Mouse (Mus musculus): ENCODE results near the gene Ptprn2. TPM values are rescaled to one million over a fixed set of nuclear protein-coding genes. Genes with fewer than 3 reads are reported as not detected.
A peak's percentile ranks its signal among the peaks of the same experiment; 100 is the strongest.

The Ptprn2 gene
- polyA plus RNA-seq, 1 experiment from 2014 or later, result 0.79 TPM

DNA sequence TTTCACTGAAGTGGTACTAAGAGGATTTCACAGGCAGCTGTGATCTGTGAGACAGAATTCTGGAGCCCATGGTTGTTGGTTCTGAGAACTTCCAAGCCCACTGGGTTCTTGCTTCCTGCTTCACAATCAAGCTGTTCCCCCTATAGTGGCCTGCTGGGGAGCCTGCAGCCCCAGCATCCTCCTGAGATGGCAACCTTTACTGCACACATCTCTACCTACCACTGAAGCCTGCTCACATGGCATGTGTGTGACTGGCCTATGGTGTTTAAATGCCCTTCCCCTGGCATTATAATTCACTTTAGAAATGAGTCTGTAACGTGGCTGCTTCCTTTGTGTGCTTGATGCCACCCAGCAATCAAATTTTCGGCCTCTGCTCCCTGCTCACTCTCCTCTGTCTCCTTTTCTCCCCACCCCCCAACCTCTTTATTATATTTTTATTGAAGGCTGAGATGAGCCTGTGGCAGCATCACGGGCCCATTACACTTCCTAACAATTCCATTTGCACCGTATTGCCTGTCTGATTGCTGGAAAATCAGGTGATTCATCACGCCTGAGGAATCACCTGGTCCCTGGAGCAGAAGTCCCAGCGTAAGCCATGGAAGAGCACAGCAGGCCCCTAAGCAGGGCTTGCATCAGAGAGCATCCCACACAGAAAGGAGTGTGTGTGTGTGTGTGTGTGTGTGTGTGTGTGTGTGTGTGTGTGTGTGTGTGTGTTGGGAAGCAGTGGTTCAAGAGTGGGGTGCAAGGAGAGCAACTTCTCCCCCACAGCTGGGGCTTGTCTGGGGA lies 402.2 kb downstream of the Ptprn2 start:
- H3K4me1 ChIP-seq (ENCODE audit: control insufficient read depth, insufficient read depth, low read length), result no peaks in the 10 kb centered on the region
- no peaks in the 10 kb centered on the region for H3K27me3 ChIP-seq (ENCODE audit: control insufficient read depth, insufficient read depth, low read length)
- WGBS, result 76% methylated on average over 6 of the region's 6 CpGs
- no peak overlapping the region for H3K4me2 ChIP-seq (ENCODE audit: low read depth, low read length)
- DNase-seq (ENCODE audit: low spot score) (no peak), ATAC-seq (replicated peaks; ENCODE audit: insufficient number of reproducible peaks, low FRiP score, low TSS enrichment, low read depth) (no peak)
- no peak overlapping the region for H3K4me3 ChIP-seq (ENCODE audit: low read depth, low read length)
- H3K27ac ChIP-seq (replicated peaks; ENCODE audit: low read depth, low read length), result no peak overlapping the region
- no peak overlapping the region for H3K9ac ChIP-seq (replicated peaks; ENCODE audit: low read length)
- H3K9me3 ChIP-seq (replicated peaks; ENCODE audit: control insufficient read depth, low read length), result no peaks in the 10 kb centered on the region
- H3K36me3 ChIP-seq (replicated peaks; ENCODE audit: control insufficient read depth, insufficient read depth, low read depth, low read length), result no peaks in the 10 kb centered on the region

DNA sequence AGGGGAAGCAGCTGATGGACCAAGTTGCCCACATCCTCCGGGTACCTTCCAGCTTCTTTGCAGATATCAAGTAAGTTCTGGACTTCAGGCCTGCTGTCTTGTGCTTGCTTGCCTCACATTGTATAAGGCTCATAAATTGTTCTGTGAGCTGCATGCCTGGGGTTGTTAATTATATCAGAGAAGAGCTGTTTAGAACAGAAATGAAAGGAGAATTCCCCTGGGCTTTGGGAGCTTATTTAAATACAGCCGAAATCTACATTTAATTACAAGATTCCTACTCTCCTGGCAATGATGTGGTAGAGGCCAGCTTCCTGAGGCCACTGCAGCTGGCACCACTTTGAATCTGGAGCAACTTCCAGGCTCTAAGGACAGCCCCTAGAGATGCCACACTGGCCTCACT lies 403.3 kb downstream of the Ptprn2 start:
- DNase-seq (ENCODE audit: low spot score) (no peak), ATAC-seq (replicated peaks; ENCODE audit: insufficient number of reproducible peaks, low FRiP score, low TSS enrichment, low read depth) (no peak)
- H3K9me3 ChIP-seq (replicated peaks; ENCODE audit: control insufficient read depth, low read length), result no peaks in the 10 kb centered on the region
- no peak overlapping the region for H3K4me3 ChIP-seq (ENCODE audit: low read depth, low read length)
- no peaks in the 10 kb centered on the region for H3K4me1 ChIP-seq (ENCODE audit: control insufficient read depth, insufficient read depth, low read length)
- no peak overlapping the region for H3K4me2 ChIP-seq (ENCODE audit: low read depth, low read length)
- WGBS, result 76% methylated on average over 2 of the region's 2 CpGs
- no peak overlapping the region for H3K9ac ChIP-seq (replicated peaks; ENCODE audit: low read length)
- H3K27ac ChIP-seq (replicated peaks; ENCODE audit: low read depth, low read length), result no peak overlapping the region
- H3K36me3 ChIP-seq (replicated peaks; ENCODE audit: control insufficient read depth, insufficient read depth, low read depth, low read length), result no peaks in the 10 kb centered on the region
- H3K27me3 ChIP-seq (ENCODE audit: control insufficient read depth, insufficient read depth, low read length), result no peaks in the 10 kb centered on the region

DNA sequence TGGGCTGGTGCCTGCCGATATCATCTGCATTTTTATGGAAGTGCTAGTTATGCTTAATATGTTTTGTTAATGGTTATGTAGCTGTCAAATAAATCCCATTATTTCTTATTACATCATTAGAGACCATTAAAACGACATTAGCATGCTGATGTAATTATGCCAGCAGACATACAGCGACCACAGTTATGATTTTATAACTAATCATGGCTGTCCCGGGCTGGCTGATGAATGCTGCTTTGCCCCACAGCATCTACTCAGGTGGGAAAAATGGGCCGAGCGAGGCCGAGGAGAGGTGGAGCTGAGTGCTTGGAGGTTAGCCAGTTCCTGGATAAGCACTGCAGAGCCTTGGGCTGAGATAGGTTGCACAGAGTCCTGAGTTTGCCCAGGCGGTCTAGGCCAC lies 407.1 kb downstream of the Ptprn2 start:
- Histone ChIP-seq H3K36me3 (replicated peaks; ENCODE audit: control insufficient read depth, insufficient read depth, low read depth, low read length) (no peaks in the 10 kb centered on the region), H3K27ac (replicated peaks; ENCODE audit: low read depth, low read length) (no peak overlapping the region), H3K9ac (replicated peaks; ENCODE audit: low read length) (no peak overlapping the region), H3K4me3 (ENCODE audit: low read depth, low read length) (no peak overlapping the region), H3K27me3 (ENCODE audit: control insufficient read depth, insufficient read depth, low read length) (no peaks in the 10 kb centered on the region), H3K9me3 (replicated peaks; ENCODE audit: control insufficient read depth, low read length) (no peaks in the 10 kb centered on the region), H3K4me2 (ENCODE audit: low read depth, low read length) (no peak overlapping the region), H3K4me1 (ENCODE audit: control insufficient read depth, insufficient read depth, low read length) (no peaks in the 10 kb centered on the region)
- WGBS, result 89% methylated on average over 8 of the region's 8 CpGs
- DNase-seq (ENCODE audit: low spot score), result no peak
- ATAC-seq (replicated peaks; ENCODE audit: insufficient number of reproducible peaks, low FRiP score, low TSS enrichment, low read depth), result no peak

DNA sequence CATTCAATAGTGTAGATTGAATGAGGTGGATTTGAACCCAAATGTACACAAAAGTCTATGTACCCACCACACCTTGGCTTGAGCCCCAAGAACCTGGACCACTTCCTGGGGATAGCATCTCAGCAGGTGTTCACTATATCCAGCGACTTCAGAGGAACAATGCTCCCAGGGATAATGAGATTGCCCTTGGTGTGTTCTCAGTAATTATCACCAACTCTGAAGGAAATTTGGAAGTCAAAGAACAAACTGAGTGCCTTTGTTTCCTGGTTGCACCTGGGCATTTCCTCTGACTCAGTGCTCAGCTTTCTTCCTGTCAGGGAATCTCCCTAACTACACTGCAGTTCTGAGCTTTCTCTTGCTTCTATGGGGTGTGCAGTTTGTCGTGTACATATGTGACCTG lies 411.1 kb downstream of the Ptprn2 start:
- no peaks in the 10 kb centered on the region for H3K36me3 ChIP-seq (replicated peaks; ENCODE audit: control insufficient read depth, insufficient read depth, low read depth, low read length)
- no peaks in the 10 kb centered on the region for H3K4me1 ChIP-seq (ENCODE audit: control insufficient read depth, insufficient read depth, low read length)
- 59% methylated on average over 2 of the region's 2 CpGs for WGBS
- DNase-seq (ENCODE audit: low spot score), result no peak
- ATAC-seq (replicated peaks; ENCODE audit: insufficient number of reproducible peaks, low FRiP score, low TSS enrichment, low read depth), result no peak
- no peak overlapping the region for H3K4me3 ChIP-seq (ENCODE audit: low read depth, low read length)
- H3K27ac ChIP-seq (replicated peaks; ENCODE audit: low read depth, low read length), result no peak overlapping the region
- no peaks in the 10 kb centered on the region for H3K27me3 ChIP-seq (ENCODE audit: control insufficient read depth, insufficient read depth, low read length)
- no peak overlapping the region for H3K4me2 ChIP-seq (ENCODE audit: low read depth, low read length)
- no peaks in the 10 kb centered on the region for H3K9me3 ChIP-seq (replicated peaks; ENCODE audit: control insufficient read depth, low read length)
- no peak overlapping the region for H3K9ac ChIP-seq (replicated peaks; ENCODE audit: low read length)

DNA sequence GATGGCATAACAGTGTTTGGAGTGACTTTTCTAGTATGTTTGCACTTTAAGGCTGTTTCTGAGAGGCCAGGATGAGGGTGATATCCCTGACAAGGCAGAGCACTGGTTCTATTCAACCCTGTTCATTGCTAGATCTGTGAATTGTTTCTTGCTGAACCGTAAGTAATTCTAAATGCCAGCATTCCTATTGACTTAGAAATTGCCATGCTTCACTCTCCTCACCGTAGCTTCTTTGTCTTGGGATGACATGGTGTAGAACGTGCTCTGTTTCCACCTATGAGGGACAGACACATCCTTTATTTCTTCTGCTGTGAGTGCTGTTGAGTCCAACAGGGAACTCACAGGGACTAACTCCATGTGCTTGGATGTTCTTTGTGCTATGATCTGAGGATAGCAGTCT lies 416.3 kb downstream of the Ptprn2 start:
- no peaks in the 10 kb centered on the region for H3K4me1 ChIP-seq (ENCODE audit: control insufficient read depth, insufficient read depth, low read length)
- 73% methylated on average over 3 of the region's 3 CpGs for WGBS
- H3K4me2 ChIP-seq (ENCODE audit: low read depth, low read length), result no peak overlapping the region
- no peaks in the 10 kb centered on the region for H3K9me3 ChIP-seq (replicated peaks; ENCODE audit: control insufficient read depth, low read length)
- no peak overlapping the region for H3K27ac ChIP-seq (replicated peaks; ENCODE audit: low read depth, low read length)
- no peak for ATAC-seq (replicated peaks; ENCODE audit: insufficient number of reproducible peaks, low FRiP score, low TSS enrichment, low read depth)
- no peak overlapping the region for H3K4me3 ChIP-seq (ENCODE audit: low read depth, low read length)
- no peaks in the 10 kb centered on the region for H3K36me3 ChIP-seq (replicated peaks; ENCODE audit: control insufficient read depth, insufficient read depth, low read depth, low read length)
- DNase-seq (ENCODE audit: low spot score), result no peak
- no peak overlapping the region for H3K9ac ChIP-seq (replicated peaks; ENCODE audit: low read length)
- H3K27me3 ChIP-seq (ENCODE audit: control insufficient read depth, insufficient read depth, low read length), result no peaks in the 10 kb centered on the region

DNA sequence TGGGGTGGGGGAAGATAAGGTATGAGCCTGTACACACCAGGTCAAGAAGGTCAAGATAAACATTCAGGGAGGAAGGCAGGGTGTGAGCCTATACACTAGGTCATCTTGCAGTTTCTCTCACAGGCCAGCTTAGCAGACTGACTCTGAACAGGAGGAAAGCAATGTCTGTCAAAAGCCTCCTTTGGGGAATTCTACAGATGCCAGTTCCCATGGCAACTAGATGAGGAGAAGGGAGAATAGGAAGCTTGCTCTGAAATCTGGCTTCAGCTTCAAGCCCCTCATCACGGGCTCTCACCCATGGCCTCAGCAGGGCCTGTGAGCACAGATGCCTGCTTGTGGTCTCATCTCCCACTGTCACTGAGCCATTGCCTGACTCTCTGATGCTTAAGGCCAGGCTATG lies 421.9 kb downstream of the Ptprn2 start:
- DNase-seq (ENCODE audit: low spot score) (no peak), ATAC-seq (replicated peaks; ENCODE audit: insufficient number of reproducible peaks, low FRiP score, low TSS enrichment, low read depth) (peak; percentile 65; the same call in 1 of the 2 replicates)
- Histone ChIP-seq H3K36me3 (replicated peaks; ENCODE audit: control insufficient read depth, insufficient read depth, low read depth, low read length) (no peaks in the 10 kb centered on the region), H3K9ac (replicated peaks; ENCODE audit: low read length) (no peak overlapping the region), H3K4me2 (ENCODE audit: low read depth, low read length) (no peak overlapping the region), H3K4me1 (ENCODE audit: control insufficient read depth, insufficient read depth, low read length) (no peaks in the 10 kb centered on the region), H3K4me3 (ENCODE audit: low read depth, low read length) (no peak overlapping the region), H3K27me3 (ENCODE audit: control insufficient read depth, insufficient read depth, low read length) (no peaks in the 10 kb centered on the region), H3K9me3 (replicated peaks; ENCODE audit: control insufficient read depth, low read length) (no peaks in the 10 kb centered on the region), H3K27ac (replicated peaks; ENCODE audit: low read depth, low read length) (no peak overlapping the region)
- WGBS, result 56% methylated on average over 1 of the region's 1 CpGs

DNA sequence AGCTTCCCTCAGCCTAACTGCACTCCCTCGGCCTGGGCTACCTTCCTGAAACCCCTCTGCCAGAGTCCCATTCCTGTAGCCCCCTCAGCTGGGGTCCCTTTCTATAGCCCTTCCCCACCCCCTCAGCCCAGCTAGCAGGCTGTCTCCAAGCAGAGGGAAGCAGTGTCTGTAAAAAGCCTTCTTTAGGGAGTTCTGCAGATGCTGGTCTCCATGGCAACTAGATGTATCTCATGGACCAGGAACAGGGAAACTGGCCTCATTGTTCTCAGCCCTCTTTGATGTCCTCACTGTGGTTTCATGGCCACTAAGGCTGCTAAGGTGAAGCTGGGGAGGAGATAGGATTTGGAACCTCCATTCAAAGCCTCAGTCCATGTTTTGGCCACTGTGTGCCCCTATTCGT lies 423.1 kb downstream of the Ptprn2 start:
- H3K9ac ChIP-seq (replicated peaks; ENCODE audit: low read length), result no peak overlapping the region
- no peaks in the 10 kb centered on the region for H3K27me3 ChIP-seq (ENCODE audit: control insufficient read depth, insufficient read depth, low read length)
- no peaks in the 10 kb centered on the region for H3K4me1 ChIP-seq (ENCODE audit: control insufficient read depth, insufficient read depth, low read length)
- no peaks in the 10 kb centered on the region for H3K9me3 ChIP-seq (replicated peaks; ENCODE audit: control insufficient read depth, low read length)
- H3K4me3 ChIP-seq (ENCODE audit: low read depth, low read length), result no peak overlapping the region
- 58% methylated on average over 2 of the region's 2 CpGs for WGBS
- H3K27ac ChIP-seq (replicated peaks; ENCODE audit: low read depth, low read length), result no peak overlapping the region
- no peak for ATAC-seq (replicated peaks; ENCODE audit: insufficient number of reproducible peaks, low FRiP score, low TSS enrichment, low read depth)
- peak; percentile 6 for DNase-seq (ENCODE audit: low spot score)
- H3K36me3 ChIP-seq (replicated peaks; ENCODE audit: control insufficient read depth, insufficient read depth, low read depth, low read length), result no peaks in the 10 kb centered on the region
- H3K4me2 ChIP-seq (ENCODE audit: low read depth, low read length), result no peak overlapping the region

DNA sequence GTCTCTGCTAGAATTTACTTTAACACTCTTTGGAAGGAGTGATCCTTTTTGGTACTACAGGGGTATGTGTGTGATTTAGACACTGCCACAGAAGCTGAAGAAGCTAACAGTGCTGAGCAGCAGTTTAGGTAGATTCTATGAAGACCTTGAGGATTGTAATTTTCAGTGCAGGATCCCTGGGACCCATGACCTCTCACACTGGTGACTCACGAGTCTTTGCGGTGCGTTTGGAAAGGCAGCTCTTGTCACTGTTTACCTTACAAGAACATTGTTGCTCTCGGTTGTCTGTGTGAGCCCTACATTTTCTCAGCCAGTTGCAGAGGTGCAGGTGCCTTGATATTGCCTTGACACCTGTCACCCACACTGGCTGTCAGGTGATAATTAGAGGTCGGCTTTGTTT lies 431.3 kb downstream of the Ptprn2 start:
- WGBS, result 75% methylated on average over 5 of the region's 5 CpGs
- ATAC-seq (replicated peaks; ENCODE audit: insufficient number of reproducible peaks, low FRiP score, low TSS enrichment, low read depth), result no peak
- H3K27ac ChIP-seq (replicated peaks; ENCODE audit: low read depth, low read length), result no peak overlapping the region

More for the DNA sequence above, 431.3 kb downstream of the Ptprn2 start:
- H3K4me2 ChIP-seq (ENCODE audit: low read depth, low read length), result no peak overlapping the region
- no peak for DNase-seq (ENCODE audit: low spot score)
- no peak overlapping the region for H3K4me3 ChIP-seq (ENCODE audit: low read depth, low read length)
- H3K9ac ChIP-seq (replicated peaks; ENCODE audit: low read length), result no peak overlapping the region
- no peaks in the 10 kb centered on the region for H3K36me3 ChIP-seq (replicated peaks; ENCODE audit: control insufficient read depth, insufficient read depth, low read depth, low read length)
- H3K9me3 ChIP-seq (replicated peaks; ENCODE audit: control insufficient read depth, low read length), result no peaks in the 10 kb centered on the region
- H3K27me3 ChIP-seq (ENCODE audit: control insufficient read depth, insufficient read depth, low read length), result no peaks in the 10 kb centered on the region
- no peaks in the 10 kb centered on the region for H3K4me1 ChIP-seq (ENCODE audit: control insufficient read depth, insufficient read depth, low read length)
